Mouse (Mus musculus) c-Kit-positive CD71-positive TER-119-negative erythroid progenitor cells, embryonic 14.5 days (primary cell): ENCODE results near the gene Calcoco1.

ENCODE experiments used
- DNase-seq: peaks from one replicate; pipeline ENCODE4 v3.0.0-alpha.2; 2013; ENCODE audit warnings: low read depth

Gene Calcoco1

GRCm38 (mm10) chr15:102737092-102737491 lies 15.1 kb upstream of the Calcoco1 start:
- no peak for DNase-seq

DNA sequence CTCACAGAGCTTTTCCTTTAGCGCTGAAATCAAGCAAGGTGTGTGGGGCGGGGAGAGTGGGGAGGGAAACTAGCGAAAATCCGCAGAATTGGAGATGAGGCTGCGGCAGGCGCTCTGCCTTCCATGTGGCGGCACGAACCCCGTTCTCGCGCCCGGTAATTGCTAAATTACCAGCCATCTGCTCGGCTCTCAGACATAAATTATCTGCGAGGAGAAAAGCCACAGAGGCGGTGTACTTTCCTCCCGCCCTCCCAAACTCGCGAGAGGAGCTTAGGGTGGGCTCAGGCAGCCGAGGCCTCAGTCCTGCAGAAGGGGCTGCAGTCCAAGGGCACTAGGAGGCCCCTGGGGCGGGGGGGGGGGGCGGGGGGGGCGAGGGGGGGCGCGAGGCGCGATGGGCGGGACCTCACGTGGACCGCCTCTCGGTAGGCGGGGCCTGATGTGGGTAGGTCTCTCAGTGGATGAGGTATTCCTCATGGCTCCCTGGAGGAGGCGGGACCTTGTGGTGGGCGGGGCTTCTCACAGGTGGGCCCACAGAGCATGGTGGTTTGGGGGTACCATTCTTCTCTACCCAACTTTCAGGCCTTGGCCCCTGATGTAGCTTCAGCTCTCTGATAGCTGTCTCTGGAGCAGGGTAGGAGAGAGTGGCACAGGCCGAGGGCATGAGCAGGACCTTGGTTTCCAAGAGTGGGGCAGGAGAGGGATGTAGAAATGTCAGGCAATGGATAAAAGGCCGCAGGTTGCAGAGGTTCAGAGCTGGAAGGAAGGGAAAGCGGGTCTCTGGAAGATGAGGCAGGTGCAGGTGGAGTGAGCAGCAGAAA lies 14.4 kb upstream of the Calcoco1 start:
- DNase-seq: no peak

DNA sequence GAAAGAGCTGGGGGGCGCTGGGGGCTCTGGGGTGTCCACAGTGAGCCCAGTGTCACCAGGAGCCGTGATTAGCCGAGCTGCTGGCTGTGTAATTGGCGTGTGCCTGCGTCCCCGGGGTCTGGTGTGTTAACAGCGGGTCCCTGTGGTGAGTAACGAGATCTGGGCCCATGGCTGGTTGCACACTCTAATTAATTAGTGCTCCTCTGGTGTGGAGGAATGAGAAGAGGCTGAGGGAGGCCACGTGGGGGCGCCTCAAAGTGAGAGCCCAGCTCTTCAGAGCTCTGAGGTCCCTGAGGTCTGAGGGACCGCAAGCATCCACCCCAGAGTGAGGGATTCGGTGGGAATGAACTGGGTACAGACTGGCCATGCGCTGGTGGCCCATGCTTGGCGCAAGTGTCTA lies 13.1 kb upstream of the Calcoco1 start:
- DNase-seq: no peak

DNA sequence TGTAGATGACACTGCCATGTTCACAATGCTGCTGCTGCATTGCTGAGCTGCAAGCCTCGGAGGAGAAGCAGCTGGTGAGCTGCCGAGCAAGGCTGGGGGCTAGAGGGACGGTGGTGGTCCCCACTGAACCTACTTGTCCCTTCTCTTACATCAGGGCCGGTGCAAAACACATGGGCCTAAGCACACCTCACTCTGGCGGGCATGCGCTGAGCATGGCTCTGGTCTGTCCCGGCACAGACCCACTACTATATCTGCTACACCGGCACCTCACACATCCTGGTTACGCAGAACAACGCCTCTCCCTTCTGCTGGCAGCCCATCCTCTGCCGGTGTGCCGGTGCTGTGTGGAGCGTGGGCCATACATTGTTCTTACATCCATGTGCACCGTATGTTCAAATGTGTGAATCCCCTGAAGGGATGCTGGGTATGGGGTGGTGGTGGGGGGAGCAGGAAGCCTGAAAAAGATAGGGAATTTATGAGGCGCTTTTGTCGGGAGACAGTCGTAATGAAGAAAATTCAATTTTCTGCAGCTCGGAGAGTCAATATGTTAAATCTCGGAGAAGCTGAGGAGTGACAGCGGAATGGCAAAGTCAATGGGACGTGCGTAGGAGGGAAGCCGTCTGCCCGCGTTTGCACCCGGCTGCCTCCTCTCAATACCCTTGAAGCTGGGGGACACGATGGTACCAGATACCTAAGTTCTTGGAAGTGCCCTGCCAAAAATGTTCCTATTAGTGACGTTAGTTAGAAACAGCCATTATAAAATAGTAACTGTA lies 12.0 kb upstream of the Calcoco1 start:
- no peak for DNase-seq

DNA sequence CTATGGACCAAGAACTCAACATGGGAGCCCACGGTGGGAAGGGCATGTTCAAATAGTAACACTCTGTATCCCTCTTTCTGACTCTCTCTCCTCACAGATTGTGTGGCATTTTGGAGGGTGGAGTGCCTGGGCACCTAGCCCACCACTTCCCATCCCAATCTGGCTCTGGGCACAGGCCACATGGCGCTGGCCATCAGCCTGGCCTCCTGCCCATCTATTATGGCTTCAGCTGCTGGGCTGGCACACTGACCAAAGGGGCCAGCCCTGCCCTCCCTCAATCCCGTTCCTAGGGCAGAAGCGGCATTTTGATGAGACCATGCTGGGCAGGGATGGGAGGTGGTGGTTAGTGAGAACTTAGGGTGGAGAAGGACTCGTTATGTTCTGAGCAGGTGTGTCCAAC lies 11.3 kb upstream of the Calcoco1 start:
- DNase-seq: no peak

- DNase-seq: no peak
These were observed 10.4 kb upstream of the Calcoco1 start for GRCm38 (mm10) chr15:102732406-102732805.

GRCm38 (mm10) chr15:102727951-102728350 lies 6.0 kb upstream of the Calcoco1 start:
- DNase-seq: no peak

DNA sequence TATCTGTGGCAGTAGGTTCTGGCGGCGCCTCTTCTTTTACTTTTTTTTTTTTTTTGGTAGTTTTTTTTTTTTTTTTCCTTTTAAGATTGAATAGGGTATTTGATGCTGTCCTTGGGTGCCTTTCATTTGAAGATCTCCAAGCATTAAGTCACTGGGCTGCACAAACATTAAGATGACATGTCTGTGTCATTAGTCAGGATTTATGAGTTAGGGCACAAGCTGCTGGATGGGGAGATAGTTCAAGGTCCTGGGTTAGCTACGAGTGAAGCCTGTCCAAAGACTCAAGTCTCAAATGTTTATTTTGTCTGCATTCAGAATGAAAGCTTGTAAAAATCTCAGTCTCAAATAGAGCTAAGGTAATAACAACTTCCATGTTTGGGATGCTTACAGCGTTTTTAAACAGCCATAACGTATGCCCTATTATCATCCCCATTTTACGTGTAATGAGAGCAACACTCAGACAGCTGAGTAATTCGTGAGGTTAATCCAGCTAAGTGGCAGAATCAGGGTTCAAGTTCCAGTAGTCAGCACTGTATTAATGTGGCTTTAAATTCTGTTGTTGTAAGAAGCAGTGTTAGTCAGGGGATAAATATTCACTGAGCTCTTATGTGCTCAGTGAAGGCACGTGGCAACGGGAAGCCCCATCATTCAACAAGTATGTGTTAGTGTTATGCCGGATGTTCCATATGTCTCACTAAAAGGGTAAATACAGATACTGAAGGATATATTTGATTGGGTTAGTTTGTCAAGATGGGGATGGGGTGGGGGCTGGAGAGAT lies 1.6 kb upstream of the Calcoco1 start:
- no peak for DNase-seq

- DNase-seq: no peak
These were observed 538 bp upstream of the Calcoco1 start for GRCm38 (mm10) chr15:102722500-102722931.

- no peak for DNase-seq
These were observed 721 bp downstream of the Calcoco1 start for GRCm38 (mm10) chr15:102721016-102721898.

GRCm38 (mm10) chr15:102716132-102716531 lies 5.8 kb downstream of the Calcoco1 start:
- no peak for DNase-seq

GRCm38 (mm10) chr15:102707736-102708269 lies 14.2 kb downstream of the Calcoco1 start:
- no peak for DNase-seq

- DNase-seq: no peak
These were observed 16.0 kb downstream of the Calcoco1 start for GRCm38 (mm10) chr15:102705923-102706503.

DNA sequence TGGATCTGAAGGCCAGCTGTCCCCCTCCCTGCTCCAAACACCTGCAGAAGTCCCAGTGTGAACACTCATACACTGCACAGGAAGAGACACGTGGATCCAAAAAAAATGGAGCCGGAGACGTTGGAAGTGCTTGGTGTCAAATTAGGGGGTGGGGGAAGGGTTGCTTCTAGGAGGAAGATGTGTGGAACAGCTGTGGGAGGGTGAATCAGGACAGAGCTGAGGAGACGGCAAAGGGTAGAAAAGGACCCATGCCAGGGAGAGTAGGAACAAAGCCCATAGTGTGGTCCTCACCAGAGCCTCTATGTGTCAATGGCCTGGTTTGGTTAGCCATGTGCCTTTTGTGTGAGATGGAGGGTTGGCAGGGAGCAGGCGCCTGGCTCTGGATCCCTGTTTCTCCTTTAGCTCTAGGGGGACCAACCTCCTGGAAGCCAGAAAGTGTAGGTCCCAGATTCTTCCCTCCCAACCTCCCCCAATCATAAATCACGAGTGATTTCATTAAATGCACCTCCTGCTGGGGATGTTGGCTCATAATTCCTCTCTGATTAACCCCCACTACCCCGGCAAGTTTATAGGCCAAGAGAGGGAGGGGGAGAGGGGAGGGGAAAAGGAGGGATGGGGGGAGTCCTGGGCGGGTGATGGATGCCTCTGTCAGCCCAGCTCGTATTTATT lies 16.6 kb downstream of the Calcoco1 start:
- DNase-seq: no peak

DNA sequence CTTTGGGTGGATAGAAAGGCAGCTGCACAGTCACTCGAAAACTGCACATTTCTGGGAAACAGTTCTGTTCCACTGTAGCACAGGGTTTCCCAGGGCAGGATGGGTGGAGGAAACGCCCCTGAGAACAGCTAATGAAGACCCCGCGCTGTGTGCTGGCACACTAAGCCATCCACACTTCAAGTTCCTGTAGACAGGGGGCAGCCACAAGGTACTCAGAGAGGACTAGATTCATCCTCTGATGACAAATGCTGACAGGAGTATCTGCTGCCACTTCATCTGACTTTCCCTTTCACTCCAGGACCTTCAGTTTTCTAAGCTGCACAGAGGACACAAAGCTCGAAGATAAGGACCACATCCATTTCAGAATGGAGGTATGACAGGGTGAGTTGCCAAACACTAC lies 17.2 kb downstream of the Calcoco1 start:
- no peak for DNase-seq

DNA sequence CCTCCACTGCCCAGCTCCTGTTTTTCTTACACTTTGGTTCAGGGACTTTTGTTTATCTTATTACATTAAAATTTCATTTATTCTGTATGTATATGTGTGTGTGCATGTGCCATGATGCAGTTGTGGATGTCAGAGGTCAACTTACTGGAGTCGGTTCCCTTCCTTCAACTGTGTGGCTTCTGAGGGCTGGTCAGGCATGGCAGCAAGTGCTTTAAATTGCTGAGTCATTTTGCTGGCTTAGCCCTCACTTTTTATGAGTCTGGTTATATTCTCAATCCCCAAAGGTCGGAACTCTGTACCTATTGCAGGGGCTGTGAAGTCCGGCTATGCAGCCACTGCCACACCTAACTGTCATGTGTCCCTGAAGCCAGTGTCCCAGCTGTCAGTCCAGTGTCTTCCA lies 19.0 kb downstream of the Calcoco1 start:
- no peak for DNase-seq

DNA sequence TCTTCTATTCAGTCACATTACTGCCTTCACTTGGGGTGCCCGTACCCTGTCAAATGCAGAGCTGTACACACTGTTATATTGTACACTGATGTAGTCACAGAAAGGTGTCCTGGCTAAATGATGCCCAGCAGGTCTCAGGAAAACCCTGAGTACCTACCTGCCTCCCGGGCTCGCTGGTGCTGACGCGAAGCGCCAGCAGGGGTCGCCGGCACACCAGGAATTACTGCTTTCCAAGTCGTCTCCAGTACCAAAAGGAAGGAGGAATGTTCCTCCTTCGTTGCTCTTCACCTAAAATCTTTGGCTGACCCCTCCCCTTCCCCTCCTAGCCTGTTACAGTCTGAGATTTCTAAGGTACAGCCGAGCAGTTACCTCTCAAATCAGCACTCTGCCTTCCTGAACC lies 23.8 kb downstream of the Calcoco1 start:
- DNase-seq: no peak

- no peak for DNase-seq
These were observed 25.1 kb downstream of the Calcoco1 start for GRCm38 (mm10) chr15:102696899-102697298.

GRCm38 (mm10) chr15:102693600-102693999 lies 28.4 kb downstream of the Calcoco1 start:
- no peak for DNase-seq

- DNase-seq: no peak
These were observed 29.0 kb downstream of the Calcoco1 start for GRCm38 (mm10) chr15:102692991-102693411.
